Mouse (Mus musculus) midbrain, embryonic 12.5 days (tissue): ENCODE measurements around the gene Sema4d. TPM values are rescaled to one million over a fixed set of nuclear protein-coding genes. Genes with fewer than 3 reads are reported as not detected.

Experiments used
- ATAC-seq: fragments of 200-750 bp; cut with Nextera tagmentation; 2 replicates; pipeline ENCODE4 v1.8.0; 2017; ENCODE audit warnings: low read depth, moderate TSS enrichment, moderate library complexity; ENCODE audit not compliant: low FRiP score
- H3K27ac ChIP-seq: fragments of 300-500 bp; sonication (generic); replicated peaks from 2 replicates; pipeline ENCODE4 v1.5.1; 2016; ENCODE audit warnings: mild to moderate bottlenecking
- H3K27me3 ChIP-seq: fragments of 300-500 bp; sonication (generic); 2 replicates; pipeline ENCODE4 v1.6.1; 2016; ENCODE audit warnings: mild to moderate bottlenecking
- H3K36me3 ChIP-seq: fragments of 300-500 bp; sonication (generic); 2 replicates; pipeline ENCODE4 v1.6.1; 2016
- H3K4me1 ChIP-seq: fragments of 300-500 bp; sonication (generic); 2 replicates; pipeline ENCODE4 v1.6.1; 2016
- H3K4me2 ChIP-seq: fragments of 300-500 bp; sonication (generic); replicated peaks from 2 replicates; pipeline ENCODE4 v1.6.1; 2016; ENCODE audit warnings: mild to moderate bottlenecking, moderate library complexity
- H3K4me3 ChIP-seq: fragments of 300-500 bp; sonication (generic); 2 replicates; pipeline ENCODE4 v1.5.1; 2016; ENCODE audit warnings: mild to moderate bottlenecking
- H3K9ac ChIP-seq: fragments of 300-500 bp; sonication (generic); replicated peaks from 2 replicates; pipeline ENCODE4 v1.6.1; 2016; ENCODE audit warnings: mild to moderate bottlenecking, moderate library complexity
- H3K9me3 ChIP-seq: fragments of 300-500 bp; sonication (generic); 2 replicates; pipeline ENCODE4 v1.6.1; 2016; ENCODE audit warnings: mild to moderate bottlenecking
- whole genome bisulfite sequencing: fragments of 180-500 bp; shearing (Covaris S2); methylation state at CpG from one replicate; pipeline ENCODE4 v1.1.7; 2016; 5-methylcytosine and 5-hydroxymethylcytosine counted together
- polyA plus RNA-seq: library from polyadenylated mRNA; unstranded; fragments of >200 nt; fragmentation: Nextera tagmentation; extraction: Ambion mirVana; gene quantifications from 2 replicates; pipeline ENCODE4 v1.2.1, GENCODE M21; 2016

Sema4d gene
- polyA plus RNA-seq, 1 experiment from 2014 or later: 4.9 TPM

DNA sequence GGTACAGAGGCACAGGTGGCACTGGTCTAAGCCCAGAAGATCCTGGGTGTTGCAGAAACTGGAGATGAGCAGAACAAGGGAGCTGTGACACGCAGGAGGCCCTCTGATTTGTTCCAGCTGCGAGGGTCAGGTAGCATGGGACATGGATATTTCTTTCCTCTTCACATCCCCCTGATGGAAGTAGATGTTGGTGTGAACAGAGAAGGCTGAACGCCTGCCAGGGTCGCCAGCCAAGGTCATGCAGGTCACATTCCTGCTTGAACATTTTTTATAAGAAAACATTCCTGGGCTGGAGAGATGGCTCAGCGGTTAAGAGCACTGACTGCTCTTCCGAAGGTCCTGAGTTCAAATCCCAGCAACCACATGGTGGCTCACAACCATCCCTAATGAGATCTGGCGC lies 66.2 kb downstream of the Sema4d start:
- Histone ChIP-seq H3K9ac (no peak overlapping the region), H3K4me1 (peaks cover 24% of the 10 kb centered on the region), H3K4me3 (no peak overlapping the region), H3K27ac (no peak overlapping the region), H3K4me2 (no peak overlapping the region), H3K36me3 (no peaks in the 10 kb centered on the region), H3K27me3 (no peaks in the 10 kb centered on the region), H3K9me3 (no peaks in the 10 kb centered on the region)
- WGBS: 76% methylated on average over 7 of the region's 7 CpGs
- no peak for ATAC-seq

GRCm38 (mm10) chr13:51725926-51726574 lies 67.5 kb downstream of the Sema4d start:
- WGBS: 75% methylated on average over 8 of the region's 8 CpGs
- H3K9me3 ChIP-seq: no peaks in the 10 kb centered on the region
- H3K36me3 ChIP-seq: no peaks in the 10 kb centered on the region
- H3K27me3 ChIP-seq: no peaks in the 10 kb centered on the region
- no peak for ATAC-seq
- H3K27ac ChIP-seq: no peak overlapping the region
- H3K4me1 ChIP-seq: peaks cover 15% of the 10 kb centered on the region
- no peak overlapping the region for H3K4me2 ChIP-seq
- no peak overlapping the region for H3K9ac ChIP-seq
- no peak overlapping the region for H3K4me3 ChIP-seq

- WGBS: 87% methylated on average over 7 of the region's 7 CpGs
- no peak for ATAC-seq
- no peak overlapping the region for H3K4me3 ChIP-seq
- H3K4me1 ChIP-seq: peaks cover 13% of the 10 kb centered on the region
- no peak overlapping the region for H3K4me2 ChIP-seq
- H3K9me3 ChIP-seq: no peaks in the 10 kb centered on the region
- H3K36me3 ChIP-seq: no peaks in the 10 kb centered on the region
- no peak overlapping the region for H3K9ac ChIP-seq
- no peaks in the 10 kb centered on the region for H3K27me3 ChIP-seq
- no peak overlapping the region for H3K27ac ChIP-seq
Observed at GRCm38 (mm10) chr13:51725446-51725845, 68.1 kb downstream of the Sema4d start.

DNA sequence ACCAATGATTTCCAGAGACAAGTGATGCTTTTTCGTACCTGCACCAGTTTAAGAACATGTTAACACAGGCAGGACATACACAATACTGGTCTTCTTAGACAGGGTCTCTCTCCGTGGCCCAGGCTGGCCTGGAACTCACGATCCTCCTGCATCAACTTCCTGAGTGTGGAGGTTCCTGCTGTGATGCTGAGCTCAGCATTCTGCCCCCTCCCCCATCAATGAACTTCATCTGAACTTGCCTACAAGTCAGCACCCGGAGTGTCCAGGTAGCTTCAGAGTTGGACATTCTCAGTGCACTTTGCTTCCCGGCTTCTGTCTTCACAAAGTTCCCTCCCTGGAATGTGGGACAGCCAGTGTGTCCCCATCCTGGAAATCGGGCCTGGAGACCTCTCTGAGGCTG lies 69.0 kb downstream of the Sema4d start:
- ATAC-seq: no peak

GRCm38 (mm10) chr13:51723114-51723513 lies 70.4 kb downstream of the Sema4d start:
- 75% methylated on average over 5 of the region's 5 CpGs for WGBS
- H3K9ac ChIP-seq: no peak overlapping the region
- no peaks in the 10 kb centered on the region for H3K4me1 ChIP-seq
- no peaks in the 10 kb centered on the region for H3K9me3 ChIP-seq
- H3K27ac ChIP-seq: no peak overlapping the region
- H3K27me3 ChIP-seq: no peaks in the 10 kb centered on the region
- no peak overlapping the region for H3K4me3 ChIP-seq
- H3K36me3 ChIP-seq: 0 out of 2 replicates have a peak, but pooled peaks cover 5% of the 10 kb centered on the region
- no peak overlapping the region for H3K4me2 ChIP-seq
- ATAC-seq: no peak

More for the DNA sequence above, 69.0 kb downstream of the Sema4d start:
- Histone ChIP-seq H3K27me3 (no peaks in the 10 kb centered on the region), H3K9me3 (no peaks in the 10 kb centered on the region), H3K4me3 (no peak overlapping the region), H3K4me2 (no peak overlapping the region), H3K36me3 (no peaks in the 10 kb centered on the region), H3K9ac (no peak overlapping the region), H3K4me1 (peaks cover 4% of the 10 kb centered on the region), H3K27ac (no peak overlapping the region)
- 87% methylated on average over 6 of the region's 6 CpGs for WGBS

- H3K36me3 ChIP-seq: 0 out of 2 replicates have a peak, but pooled peaks cover 5% of the 10 kb centered on the region
- H3K4me3 ChIP-seq: no peak overlapping the region
- H3K9ac ChIP-seq: no peak overlapping the region
- no peak for ATAC-seq
- H3K27me3 ChIP-seq: no peaks in the 10 kb centered on the region
- no peaks in the 10 kb centered on the region for H3K4me1 ChIP-seq
- no peak overlapping the region for H3K27ac ChIP-seq
- no peak overlapping the region for H3K4me2 ChIP-seq
- 87% methylated on average over 4 of the region's 4 CpGs for WGBS
- no peaks in the 10 kb centered on the region for H3K9me3 ChIP-seq
Observed at GRCm38 (mm10) chr13:51720556-51720955, 73.0 kb downstream of the Sema4d start.

- Histone ChIP-seq H3K36me3 (0 out of 2 replicates have a peak, but pooled peaks cover 5% of the 10 kb centered on the region), H3K4me3 (no peak overlapping the region), H3K9me3 (no peaks in the 10 kb centered on the region), H3K27ac (no peak overlapping the region), H3K4me1 (no peaks in the 10 kb centered on the region), H3K9ac (no peak overlapping the region), H3K4me2 (no peak overlapping the region), H3K27me3 (no peaks in the 10 kb centered on the region)
- 70% methylated on average over 3 of the region's 3 CpGs for WGBS
- no peak for ATAC-seq
Observed at GRCm38 (mm10) chr13:51719256-51719655, 74.3 kb downstream of the Sema4d start.

GRCm38 (mm10) chr13:51716350-51717263 lies 76.9 kb downstream of the Sema4d start:
- Histone ChIP-seq H3K9ac (no peak overlapping the region), H3K9me3 (no peaks in the 10 kb centered on the region), H3K27me3 (no peaks in the 10 kb centered on the region), H3K4me2 (no peak overlapping the region), H3K27ac (no peak overlapping the region), H3K4me1 (no peaks in the 10 kb centered on the region), H3K36me3 (0 out of 2 replicates have a peak, but pooled peaks cover 5% of the 10 kb centered on the region), H3K4me3 (no peak overlapping the region)
- ATAC-seq: no peak
- 89% methylated on average over 8 of the region's 8 CpGs for WGBS

GRCm38 (mm10) chr13:51712022-51712421 lies 81.5 kb downstream of the Sema4d start:
- 0 out of 2 replicates have a peak, but pooled peaks cover 6% of the 10 kb centered on the region for H3K36me3 ChIP-seq
- ATAC-seq: no peak
- 92% methylated on average over 8 of the region's 8 CpGs for WGBS
- no peak overlapping the region for H3K27ac ChIP-seq
- H3K27me3 ChIP-seq: no peaks in the 10 kb centered on the region
- no peak overlapping the region for H3K4me2 ChIP-seq
- no peak overlapping the region for H3K9ac ChIP-seq
- H3K9me3 ChIP-seq: no peaks in the 10 kb centered on the region
- no peak overlapping the region for H3K4me3 ChIP-seq
- no peaks in the 10 kb centered on the region for H3K4me1 ChIP-seq

DNA sequence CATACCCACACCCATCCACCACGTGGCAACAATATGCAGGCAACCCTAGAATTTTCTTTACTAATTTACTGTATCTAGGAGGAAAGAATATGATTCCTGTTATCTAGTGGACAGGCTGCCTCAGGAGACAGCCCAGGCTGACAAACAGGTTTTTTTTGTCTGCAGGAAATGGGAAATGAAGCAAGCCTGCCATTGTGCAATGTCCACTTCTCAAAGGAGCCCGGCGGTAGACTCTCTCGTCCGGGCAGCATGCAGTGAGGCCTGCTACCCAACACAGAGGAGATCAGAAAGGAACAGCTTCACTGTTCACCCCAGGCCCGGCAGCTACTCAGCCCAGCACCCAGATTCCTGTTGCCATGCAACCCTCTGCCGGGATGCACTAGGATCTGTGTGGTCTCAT lies 82.8 kb downstream of the Sema4d start:
- Histone ChIP-seq H3K4me1 (no peaks in the 10 kb centered on the region), H3K4me2 (no peak overlapping the region), H3K27me3 (no peaks in the 10 kb centered on the region), H3K36me3 (0 out of 2 replicates have a peak, but pooled peaks cover 6% of the 10 kb centered on the region), H3K9me3 (no peaks in the 10 kb centered on the region), H3K9ac (no peak overlapping the region), H3K27ac (no peak overlapping the region), H3K4me3 (no peak overlapping the region)
- WGBS: 75% methylated on average over 7 of the region's 7 CpGs
- no peak for ATAC-seq

DNA sequence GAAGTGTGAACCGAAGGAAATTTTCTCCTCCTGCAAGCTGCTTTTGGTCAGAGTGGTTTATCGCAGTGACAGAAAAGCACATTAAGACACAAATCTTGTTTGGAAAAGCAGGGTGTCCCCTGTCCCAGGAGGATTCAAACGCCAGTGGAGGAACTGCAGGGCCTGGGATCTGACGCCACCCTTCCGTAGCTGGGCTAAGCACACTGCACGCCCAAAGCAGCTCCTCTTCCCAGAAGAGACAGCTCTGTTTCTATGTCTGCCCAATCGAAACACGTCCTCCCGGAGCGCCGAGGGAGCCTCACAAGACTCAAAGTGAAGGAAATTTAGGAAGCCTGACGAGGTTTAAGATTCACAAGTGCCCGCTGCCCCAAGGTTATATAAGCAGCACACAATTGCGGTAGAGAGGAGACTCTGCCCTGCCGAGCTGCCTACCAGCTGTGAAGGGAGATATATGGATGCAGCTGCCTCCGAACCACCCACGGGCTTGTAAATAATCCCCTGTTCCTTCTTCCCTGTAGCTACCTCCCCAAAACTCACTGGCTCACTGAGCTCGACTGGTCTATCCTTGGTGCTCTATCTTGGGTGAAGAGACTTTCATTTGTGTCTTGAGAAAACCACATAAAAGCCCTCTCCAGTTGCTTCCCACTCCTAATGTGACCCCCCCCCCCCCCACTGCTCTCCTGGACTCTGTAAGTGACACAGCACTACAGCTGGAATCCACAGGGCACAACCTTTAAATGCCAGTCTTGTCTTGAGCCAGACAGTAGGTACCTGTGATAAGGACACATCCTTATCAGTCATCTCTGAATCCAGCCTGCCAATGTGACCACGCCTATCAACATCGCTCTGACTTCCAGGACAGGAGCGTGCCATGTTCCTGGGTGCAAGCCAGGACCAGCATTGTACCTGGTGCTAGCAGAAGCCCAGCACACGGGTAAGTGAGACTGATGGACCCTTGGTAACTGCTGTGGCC lies 87.4 kb downstream of the Sema4d start:
- H3K27ac ChIP-seq: no peak overlapping the region
- no peaks in the 10 kb centered on the region for H3K4me1 ChIP-seq
- no peaks in the 10 kb centered on the region for H3K27me3 ChIP-seq
- H3K36me3 ChIP-seq: 0 out of 2 replicates have a peak, but pooled peaks cover 5% of the 10 kb centered on the region
- no peaks in the 10 kb centered on the region for H3K9me3 ChIP-seq
- H3K4me2 ChIP-seq: no peak overlapping the region
- no peak overlapping the region for H3K9ac ChIP-seq
- H3K4me3 ChIP-seq: no peak overlapping the region
- 80% methylated on average over 22 of the region's 22 CpGs for WGBS
- no peak for ATAC-seq
